Mouse (Mus musculus): Measurements from ENCODE around the gene 4930578C19Rik.
A peak's percentile ranks its signal among the peaks of the same experiment; 100 is the strongest.
"Not testable (repeated sequence)": the region's sequence is repeated elsewhere in the genome, so short reads cannot be mapped to it uniquely, and the experiment has no call there.

4930578C19Rik gene

GRCm38 (mm10) chrX:18461198-18461601 is at the start of gene 4930578C19Rik:
Gene 4930578C19Rik, minus strand, starts transcription at chrX:18461397.
- no peak for DNase-seq (ENCODE audit: low read depth, low spot score)

GRCm38 (mm10) chrX:18467690-18468089 is 6.5 kb upstream of the 4930578C19Rik start:
- no peak for DNase-seq (ENCODE audit: low read depth, low spot score)

- DNase-seq (ENCODE audit: low read depth, low spot score), result no peak
Measured at GRCm38 (mm10) chrX:18462879-18463278, 1.7 kb upstream of the 4930578C19Rik start.

GRCm38 (mm10) chrX:18451559-18451958 is 9.6 kb downstream of the 4930578C19Rik start:
- DNase-seq (ENCODE audit: low read depth, low spot score), result peak; percentile 6

GRCm38 (mm10) chrX:18442066-18442465 is 19.1 kb downstream of the 4930578C19Rik start:
- peak; percentile 22 for DNase-seq (ENCODE audit: low read depth, low spot score)

GRCm38 (mm10) chrX:18425451-18425850 is 35.7 kb downstream of the 4930578C19Rik start:
- DNase-seq (ENCODE audit: low read depth, low spot score), result no peak

- no peak for DNase-seq (ENCODE audit: low read depth, low spot score)
Measured at GRCm38 (mm10) chrX:18423206-18423605, 38.0 kb downstream of the 4930578C19Rik start.

GRCm38 (mm10) chrX:18420161-18420784 is 40.9 kb downstream of the 4930578C19Rik start:
- no peak for DNase-seq (ENCODE audit: low read depth, low spot score)

GRCm38 (mm10) chrX:18418977-18419376 is 42.2 kb downstream of the 4930578C19Rik start:
- no peak for DNase-seq (ENCODE audit: low read depth, low spot score)

- no peak for DNase-seq (ENCODE audit: low read depth, low spot score)
Measured at GRCm38 (mm10) chrX:18414560-18414959, 46.6 kb downstream of the 4930578C19Rik start.

GRCm38 (mm10) chrX:18411071-18411840 is 49.9 kb downstream of the 4930578C19Rik start:
- no peak for DNase-seq (ENCODE audit: low read depth, low spot score)

- no peak for DNase-seq (ENCODE audit: low read depth, low spot score)
Measured at GRCm38 (mm10) chrX:18409598-18409997, 51.6 kb downstream of the 4930578C19Rik start.

GRCm38 (mm10) chrX:18402296-18402695 is 58.9 kb downstream of the 4930578C19Rik start:
- DNase-seq (ENCODE audit: low read depth, low spot score), result no peak

- DNase-seq (ENCODE audit: low read depth, low spot score), result no peak
Measured at GRCm38 (mm10) chrX:18396700-18397099, 64.5 kb downstream of the 4930578C19Rik start.

GRCm38 (mm10) chrX:18384181-18384580 is 77.0 kb downstream of the 4930578C19Rik start:
- not testable (repeated sequence) for DNase-seq (ENCODE audit: low read depth, low spot score)
